Mouse (Mus musculus) hindbrain, embryonic 13.5 days (tissue): ENCODE measurements around the gene Fbxo46. TPM values are rescaled to one million over a fixed set of nuclear protein-coding genes. Genes with fewer than 3 reads are reported as not detected.
"Not testable (repeated sequence)": the region's sequence is repeated elsewhere in the genome, so short reads cannot be mapped to it uniquely, and the experiment has no call there.

Experiments used
- ATAC-seq: fragments of 200-750 bp; cut with Nextera tagmentation; 2 replicates; pipeline ENCODE4 v1.8.0; 2017; ENCODE audit warnings: moderate TSS enrichment; ENCODE audit not compliant: low FRiP score
- H3K27ac ChIP-seq: fragments of 300-500 bp; sonication (generic); 2 replicates; pipeline ENCODE4 v1.5.1; 2015; ENCODE audit warnings: inconsistent platforms, mild to moderate bottlenecking, moderate library complexity
- H3K27me3 ChIP-seq: fragments of 300-500 bp; sonication (generic); 2 replicates; pipeline ENCODE4 v1.6.1; 2015; ENCODE audit warnings: mild to moderate bottlenecking, inconsistent platforms
- H3K36me3 ChIP-seq: fragments of 300-500 bp; sonication (generic); 2 replicates; pipeline ENCODE4 v1.6.1; 2015; ENCODE audit warnings: mild to moderate bottlenecking, inconsistent platforms
- H3K4me1 ChIP-seq: fragments of 300-500 bp; sonication (generic); replicated peaks from 2 replicates; pipeline ENCODE4 v1.6.1; 2015; ENCODE audit warnings: inconsistent platforms
- H3K4me2 ChIP-seq: fragments of 300-500 bp; sonication (generic); 2 replicates; pipeline ENCODE4 v1.6.1; 2015; ENCODE audit warnings: inconsistent platforms, mild to moderate bottlenecking, moderate library complexity
- H3K4me3 ChIP-seq: fragments of 300-500 bp; sonication (generic); 2 replicates; pipeline ENCODE4 v1.5.1; 2015; ENCODE audit warnings: mild to moderate bottlenecking, inconsistent platforms
- H3K9ac ChIP-seq: fragments of 300-500 bp; sonication (generic); 2 replicates; pipeline ENCODE4 v1.6.1; 2015; ENCODE audit warnings: mild to moderate bottlenecking, inconsistent platforms
- H3K9me3 ChIP-seq: fragments of 300-500 bp; sonication (generic); 2 replicates; pipeline ENCODE4 v1.6.1; 2016; ENCODE audit warnings: inconsistent platforms
- WGBS: fragments of 180-500 bp; shearing (Covaris S2); methylation state at CpG from one replicate; pipeline ENCODE4 v1.1.7; 2015; 5-methylcytosine and 5-hydroxymethylcytosine counted together
- polyA plus RNA-seq: library from polyadenylated mRNA; unstranded; fragments of >200 nt; fragmentation: Nextera tagmentation; extraction: Ambion mirVana; gene quantifications from 2 replicates; pipeline ENCODE4 v1.2.1, GENCODE M21; 2015

Gene Fbxo46
- 18.9 and 20.2 TPM in 2 replicates for polyA plus RNA-seq

GRCm38 (mm10) chr7:19119631-19120429 is at the start of gene Fbxo46:
Gene Fbxo46 (plus strand): TSS chr7:19119859.
- WGBS, result 4% methylated on average over 34 of the region's 34 CpGs
- peak within 1 kb of the TSS; percentile 70 for H3K4me3 ChIP-seq
- H3K27ac ChIP-seq, result peak within 1 kb of the TSS; percentile 74
- H3K36me3 ChIP-seq, result no peaks in the 10 kb centered on the region
- no peaks in the 10 kb centered on the region for H3K9me3 ChIP-seq
- ATAC-seq, result peak; percentile 94
- H3K4me2 ChIP-seq, result peak within 1 kb of the TSS; percentile 87
- H3K9ac ChIP-seq, result peak within 1 kb of the TSS; percentile 87
- peaks cover 10% of the 10 kb centered on the region; the same call in 1 of the 2 replicates for H3K27me3 ChIP-seq
- H3K4me1 ChIP-seq, result peaks cover 30% of the 10 kb centered on the region

GRCm38 (mm10) chr7:19071024-19071423 is 48.6 kb upstream of the Fbxo46 start:
- not testable (repeated sequence) for H3K27ac ChIP-seq, H3K9me3 ChIP-seq, H3K4me1 ChIP-seq, H3K36me3 ChIP-seq, H3K4me3 ChIP-seq, ATAC-seq, H3K9ac ChIP-seq, H3K4me2 ChIP-seq
- WGBS, result 62% methylated on average over 3 of the region's 3 CpGs
- H3K27me3 ChIP-seq, result peaks cover 15% of the 10 kb centered on the region

- no peak overlapping the region for H3K4me3 ChIP-seq
- no peaks in the 10 kb centered on the region for H3K9me3 ChIP-seq
- H3K36me3 ChIP-seq, result peaks cover 7% of the 10 kb centered on the region
- H3K27ac ChIP-seq, result no peak overlapping the region
- no peak for ATAC-seq
- WGBS, result 84% methylated on average over 9 of the region's 9 CpGs
- H3K27me3 ChIP-seq, result no peaks in the 10 kb centered on the region; the same call in 1 of the 2 replicates
- no peak overlapping the region for H3K9ac ChIP-seq
- no peak overlapping the region for H3K4me2 ChIP-seq
- H3K4me1 ChIP-seq, result peaks cover 25% of the 10 kb centered on the region
Measured at GRCm38 (mm10) chr7:19073504-19073903, 46.2 kb upstream of the Fbxo46 start.

- Histone ChIP-seq H3K4me3 (no peak overlapping the region), H3K4me2 (no peak overlapping the region), H3K9me3 (no peaks in the 10 kb centered on the region), H3K27me3 (no peaks in the 10 kb centered on the region; the same call in 1 of the 2 replicates), H3K27ac (no peak overlapping the region), H3K4me1 (peaks cover 25% of the 10 kb centered on the region), H3K9ac (no peak overlapping the region), H3K36me3 (peaks cover 17% of the 10 kb centered on the region)
- no peak for ATAC-seq
- 96% methylated on average over 6 of the region's 6 CpGs for WGBS
Measured at GRCm38 (mm10) chr7:19074494-19074893, 45.2 kb upstream of the Fbxo46 start.

- no peaks in the 10 kb centered on the region for H3K9me3 ChIP-seq
- H3K4me1 ChIP-seq, result peaks cover 25% of the 10 kb centered on the region
- H3K36me3 ChIP-seq, result peaks cover 24% of the 10 kb centered on the region
- H3K27ac ChIP-seq, result peak overlapping the region; percentile 45
- H3K27me3 ChIP-seq, result no peaks in the 10 kb centered on the region; the same call in 1 of the 2 replicates
- ATAC-seq, result no peak; the same call in 1 of the 2 replicates
- peak overlapping the region; percentile 54 for H3K9ac ChIP-seq
- H3K4me3 ChIP-seq, result peak overlapping the region; percentile 100
- 57% methylated on average over 5 of the region's 5 CpGs for WGBS
- H3K4me2 ChIP-seq, result peak overlapping the region; percentile 52
Measured at GRCm38 (mm10) chr7:19075231-19075630, 44.4 kb upstream of the Fbxo46 start.

GRCm38 (mm10) chr7:19075723-19076585 is 43.7 kb upstream of the Fbxo46 start, which contains the start of gene Dmwd:
Gene Dmwd (plus strand): TSS chr7:19076227.
- WGBS, result under 1% methylated on average over 51 of the region's 91 CpGs
- Histone ChIP-seq H3K27ac (peak within 1 kb of the TSS; percentile 82), H3K4me2 (peak within 1 kb of the TSS; percentile 99), H3K4me1 (peaks cover 25% of the 10 kb centered on the region), H3K9me3 (no peaks in the 10 kb centered on the region), H3K36me3 (peaks cover 31% of the 10 kb centered on the region), H3K9ac (peak within 1 kb of the TSS; percentile 98), H3K4me3 (peak within 1 kb of the TSS; percentile 100), H3K27me3 (no peaks in the 10 kb centered on the region)
- peak; percentile 98 for ATAC-seq

- peak overlapping the region; percentile 82 for H3K27ac ChIP-seq
- H3K4me1 ChIP-seq, result peaks cover 31% of the 10 kb centered on the region
- ATAC-seq, result 0 out of 2 replicates have a peak, but pooled peaks have one; percentile 1
- no peaks in the 10 kb centered on the region for H3K27me3 ChIP-seq
- 0% methylated on average over 22 of the region's 22 CpGs for WGBS
- H3K36me3 ChIP-seq, result peaks cover 38% of the 10 kb centered on the region
- H3K9me3 ChIP-seq, result no peaks in the 10 kb centered on the region
- H3K4me3 ChIP-seq, result peak overlapping the region; percentile 100
- peak overlapping the region; percentile 99 for H3K4me2 ChIP-seq
- peak overlapping the region; percentile 98 for H3K9ac ChIP-seq
Measured at GRCm38 (mm10) chr7:19076586-19076991, 43.1 kb upstream of the Fbxo46 start.

GRCm38 (mm10) chr7:19077761-19078160 is 41.9 kb upstream of the Fbxo46 start:
- no peak for ATAC-seq
- Histone ChIP-seq H3K4me1 (peaks cover 41% of the 10 kb centered on the region), H3K36me3 (peaks cover 50% of the 10 kb centered on the region), H3K4me3 (peak overlapping the region; percentile 100), H3K9me3 (no peaks in the 10 kb centered on the region), H3K9ac (peak overlapping the region; percentile 98), H3K27me3 (no peaks in the 10 kb centered on the region), H3K27ac (no peak overlapping the region), H3K4me2 (peak overlapping the region; percentile 99)
- WGBS, result 74% methylated on average over 14 of the region's 14 CpGs

GRCm38 (mm10) chr7:19078732-19079131 is 40.9 kb upstream of the Fbxo46 start:
- Histone ChIP-seq H3K4me2 (no peak overlapping the region), H3K27ac (no peak overlapping the region), H3K4me1 (peaks cover 49% of the 10 kb centered on the region), H3K27me3 (no peaks in the 10 kb centered on the region), H3K36me3 (peaks cover 58% of the 10 kb centered on the region), H3K4me3 (no peak overlapping the region), H3K9me3 (no peaks in the 10 kb centered on the region), H3K9ac (no peak overlapping the region)
- ATAC-seq, result no peak
- WGBS, result 87% methylated on average over 3 of the region's 3 CpGs

- no peak overlapping the region for H3K27ac ChIP-seq
- peaks cover 61% of the 10 kb centered on the region for H3K4me1 ChIP-seq
- H3K4me3 ChIP-seq, result no peak overlapping the region
- H3K27me3 ChIP-seq, result peaks cover 8% of the 10 kb centered on the region
- 86% methylated on average over 19 of the region's 19 CpGs for WGBS
- no peaks in the 10 kb centered on the region for H3K9me3 ChIP-seq
- no peak for ATAC-seq
- H3K36me3 ChIP-seq, result peaks cover 65% of the 10 kb centered on the region
- no peak overlapping the region for H3K4me2 ChIP-seq
- H3K9ac ChIP-seq, result no peak overlapping the region
Measured at GRCm38 (mm10) chr7:19080451-19080950, 39.2 kb upstream of the Fbxo46 start.

- peaks cover 61% of the 10 kb centered on the region for H3K4me1 ChIP-seq
Measured at GRCm38 (mm10) chr7:19082171-19082570, 37.5 kb upstream of the Fbxo46 start.

GRCm38 (mm10) chr7:19083096-19083495 is 36.6 kb upstream of the Fbxo46 start:
- H3K27me3 ChIP-seq, result peaks cover 8% of the 10 kb centered on the region
- ATAC-seq, result no peak
- peaks cover 52% of the 10 kb centered on the region for H3K4me1 ChIP-seq
- H3K36me3 ChIP-seq, result peaks cover 78% of the 10 kb centered on the region
- no peak overlapping the region for H3K4me3 ChIP-seq
- no peaks in the 10 kb centered on the region for H3K9me3 ChIP-seq
- no peak overlapping the region for H3K27ac ChIP-seq
- 65% methylated on average over 6 of the region's 6 CpGs for WGBS
- H3K4me2 ChIP-seq, result no peak overlapping the region
- H3K9ac ChIP-seq, result no peak overlapping the region

More at GRCm38 (mm10) chr7:19082171-19082570, 37.5 kb upstream of the Fbxo46 start:
- Histone ChIP-seq H3K4me2 (no peak overlapping the region), H3K27me3 (peaks cover 8% of the 10 kb centered on the region), H3K36me3 (peaks cover 71% of the 10 kb centered on the region), H3K4me3 (no peak overlapping the region), H3K27ac (no peak overlapping the region), H3K9ac (no peak overlapping the region), H3K9me3 (no peaks in the 10 kb centered on the region)
- 90% methylated on average over 4 of the region's 4 CpGs for WGBS
- ATAC-seq, result no peak
